Mouse (Mus musculus): Measurements from ENCODE around the gene Olfr214. TPM values are rescaled to one million over a fixed set of nuclear protein-coding genes. Genes with fewer than 3 reads are reported as not detected.

Gene Olfr214
- polyA plus RNA-seq, 1 experiment from 2014 or later: not detected

Other genes starting within 250 kb of the Olfr214 start
- gene March8, start 216.2 kb upstream of the Olfr214 start, polyA plus RNA-seq (2016; fragmentation: Nextera tagmentation; extraction: Ambion mirVana): 58.2 and 65.6 TPM in 2 replicates
- gene Alox5, start 93.1 kb upstream of the Olfr214 start, polyA plus RNA-seq (2016; fragmentation: Nextera tagmentation; extraction: Ambion mirVana): 0.41 and 0.71 TPM in 2 replicates
- gene Olfr211, start 65.1 kb upstream of the Olfr214 start, polyA plus RNA-seq (2016; fragmentation: Nextera tagmentation; extraction: Ambion mirVana): not detected in 2 replicates
- not detected in 2 replicates for gene Olfr212, start 47.7 kb upstream of the Olfr214 start, polyA plus RNA-seq (2016; fragmentation: Nextera tagmentation; extraction: Ambion mirVana)
- gene Olfr213, start 15.8 kb upstream of the Olfr214 start, polyA plus RNA-seq (2016; fragmentation: Nextera tagmentation; extraction: Ambion mirVana): not detected in 2 replicates
- gene Gm5580, start 3.1 kb upstream of the Olfr214 start, polyA plus RNA-seq (2016; fragmentation: Nextera tagmentation; extraction: Ambion mirVana): 0.20 and 0.45 TPM in 2 replicates
- not detected in 2 replicates for gene Olfr215, start 30.0 kb downstream of the Olfr214 start, polyA plus RNA-seq (2016; fragmentation: Nextera tagmentation; extraction: Ambion mirVana)
- gene Zfp422, start 74.8 kb downstream of the Olfr214 start, polyA plus RNA-seq (2016; fragmentation: Nextera tagmentation; extraction: Ambion mirVana): 236 and 240 TPM in 2 replicates
- 12.3 and 14.6 TPM in 2 replicates for gene Depp1, start 96.4 kb downstream of the Olfr214 start, polyA plus RNA-seq (2016; fragmentation: Nextera tagmentation; extraction: Ambion mirVana)
- gene Rassf4, start 119.7 kb downstream of the Olfr214 start, polyA plus RNA-seq (2016; fragmentation: Nextera tagmentation; extraction: Ambion mirVana): 34.1 and 38.3 TPM in 2 replicates
- gene Tmem72, start 162.7 kb downstream of the Olfr214 start, polyA plus RNA-seq (2016; fragmentation: Nextera tagmentation; extraction: Ambion mirVana): 0.09 and 0.10 TPM in 2 replicates

All from neural tube, embryonic 12.5 days (tissue).